Mouse (Mus musculus): ENCODE results near the gene Tceanc2. TPM values are rescaled to one million over a fixed set of nuclear protein-coding genes. Genes with fewer than 3 reads are reported as not detected.
"Not testable (repeated sequence)": the region's sequence is repeated elsewhere in the genome, so short reads cannot be mapped to it uniquely, and the experiment has no call there.

Gene Tceanc2
- polyA plus RNA-seq, 1 experiment from 2014 or later: 20.1 TPM

DNA sequence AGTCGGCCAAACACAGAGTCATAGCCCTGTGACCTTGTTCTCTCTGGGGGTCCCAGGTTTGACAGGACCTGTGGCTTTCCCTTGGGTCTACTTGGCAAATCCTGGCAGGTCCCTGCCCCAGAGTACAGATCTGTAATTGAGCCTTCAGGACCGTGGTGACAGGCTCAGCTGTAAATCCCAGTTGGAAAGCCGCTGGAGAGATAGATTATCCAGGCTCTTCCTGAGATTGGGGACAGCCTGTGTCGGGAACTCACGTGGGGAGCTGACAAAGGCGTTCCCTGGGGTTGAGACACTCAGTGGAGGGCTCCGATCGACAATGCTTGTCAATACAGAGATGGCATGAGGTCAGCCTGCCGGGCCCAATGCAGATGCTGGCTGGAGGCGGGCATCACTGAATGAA lies 52.5 kb downstream of the Tceanc2 start:
- Histone ChIP-seq H3K9me3 (replicated peaks) (no peaks in the 10 kb centered on the region), H3K9ac (no peak overlapping the region), H3K4me1 (replicated peaks) (peaks cover 7% of the 10 kb centered on the region; the same call in 1 of the 2 replicates), H3K27me3 (peaks cover 17% of the 10 kb centered on the region), H3K4me2 (no peak overlapping the region), H3K36me3 (no peaks in the 10 kb centered on the region), H3K4me3 (no peak overlapping the region), H3K27ac (no peak overlapping the region)
- ATAC-seq (replicated peaks; ENCODE audit: insufficient number of reproducible peaks, insufficient read depth, low FRiP score, low read depth): no peak
- WGBS: 39% methylated on average over 10 of the region's 10 CpGs

DNA sequence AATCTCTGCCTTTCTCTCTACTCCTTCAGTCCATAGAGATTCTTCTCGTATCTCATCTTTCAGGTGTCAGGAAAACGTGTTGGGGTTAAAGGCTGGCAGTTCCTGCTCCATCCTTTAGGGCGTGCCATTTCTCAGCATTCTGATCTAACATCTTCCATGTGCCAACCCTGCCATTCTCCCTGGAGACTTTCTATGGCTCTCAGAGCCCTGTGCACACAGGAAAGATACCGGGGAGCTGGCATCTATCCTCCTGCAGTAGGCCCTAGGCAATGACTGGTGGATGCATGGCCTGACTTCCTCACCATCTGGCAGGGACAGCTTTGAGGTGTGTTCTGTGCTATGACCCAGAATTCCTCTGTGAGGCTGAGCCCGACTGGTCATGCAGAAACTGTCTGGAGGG lies 53.8 kb downstream of the Tceanc2 start:
- Histone ChIP-seq H3K27me3 (peaks cover 17% of the 10 kb centered on the region), H3K36me3 (no peaks in the 10 kb centered on the region), H3K9ac (no peak overlapping the region), H3K4me2 (no peak overlapping the region), H3K9me3 (replicated peaks) (no peaks in the 10 kb centered on the region), H3K4me3 (no peak overlapping the region), H3K4me1 (replicated peaks) (no peaks in the 10 kb centered on the region), H3K27ac (no peak overlapping the region)
- ATAC-seq (replicated peaks; ENCODE audit: insufficient number of reproducible peaks, insufficient read depth, low FRiP score, low read depth): no peak
- 59% methylated on average over 5 of the region's 5 CpGs for WGBS

DNA sequence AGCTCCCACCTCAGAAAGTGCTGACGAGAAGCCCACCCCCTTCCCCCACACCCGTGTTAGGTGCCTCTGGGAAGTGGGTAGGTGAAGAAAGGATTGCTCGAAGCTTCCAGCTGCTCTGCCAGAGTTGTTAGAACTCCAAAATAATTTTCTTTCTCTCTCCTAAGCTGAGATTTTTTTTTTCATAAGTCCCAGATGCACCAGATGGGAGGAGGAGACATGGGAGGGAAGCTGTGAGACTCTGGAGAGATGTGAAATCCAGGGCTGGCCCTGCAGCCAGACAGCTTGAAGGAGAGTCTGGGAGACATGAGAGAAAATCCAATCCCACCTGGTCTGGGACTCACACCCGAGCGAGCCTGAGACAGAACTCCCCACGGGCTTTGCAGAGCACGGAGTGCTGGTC lies 54.5 kb downstream of the Tceanc2 start:
- H3K9me3 ChIP-seq (replicated peaks): no peaks in the 10 kb centered on the region
- no peak overlapping the region for H3K9ac ChIP-seq
- no peak overlapping the region for H3K27ac ChIP-seq
- H3K4me3 ChIP-seq: no peak overlapping the region
- no peaks in the 10 kb centered on the region for H3K36me3 ChIP-seq
- no peak for ATAC-seq (replicated peaks; ENCODE audit: insufficient number of reproducible peaks, insufficient read depth, low FRiP score, low read depth)
- H3K4me1 ChIP-seq (replicated peaks): no peaks in the 10 kb centered on the region
- no peak overlapping the region for H3K4me2 ChIP-seq
- 56% methylated on average over 7 of the region's 7 CpGs for WGBS
- H3K27me3 ChIP-seq: peaks cover 17% of the 10 kb centered on the region

DNA sequence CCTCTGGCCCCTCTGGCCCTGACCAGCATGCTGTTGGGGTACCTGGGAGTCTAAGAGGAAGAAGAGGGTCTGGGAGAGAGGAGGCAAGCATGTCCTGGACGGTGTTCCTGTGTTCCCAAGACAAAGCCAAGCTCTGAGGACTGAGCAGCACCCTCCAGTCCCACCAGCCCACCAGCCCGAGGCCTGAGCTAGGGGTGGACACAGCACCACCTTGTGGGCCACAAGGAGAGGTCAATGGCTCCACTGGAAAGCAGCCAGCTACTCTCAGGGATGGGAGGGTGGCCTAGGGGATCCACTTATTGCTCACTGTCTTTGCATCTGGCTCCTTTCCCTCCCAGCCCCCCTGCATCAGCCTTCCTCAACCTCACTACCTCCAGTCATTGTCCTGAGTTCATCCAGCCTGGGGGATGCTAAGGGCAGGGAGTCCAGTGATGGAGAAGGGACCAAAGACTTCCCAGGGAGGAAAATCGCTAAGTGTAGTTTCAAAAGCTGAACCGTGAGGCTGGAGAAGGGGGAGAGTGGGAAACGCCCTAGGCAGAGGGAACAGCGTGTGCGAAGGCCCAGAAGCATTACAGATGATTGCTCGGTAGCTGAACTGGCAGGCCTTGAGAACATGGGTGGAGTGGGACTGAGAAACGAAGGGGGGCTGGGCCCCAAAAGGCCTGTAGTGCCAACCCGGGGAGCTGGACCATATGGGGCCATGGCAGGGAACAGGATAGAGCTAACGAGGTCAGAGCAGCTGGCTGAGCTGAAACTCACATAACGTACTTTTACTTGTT lies 57.6 kb downstream of the Tceanc2 start:
- Histone ChIP-seq H3K4me2 (no peak overlapping the region), H3K9ac (no peak overlapping the region), H3K36me3 (no peaks in the 10 kb centered on the region), H3K27me3 (peaks cover 10% of the 10 kb centered on the region), H3K9me3 (replicated peaks) (no peaks in the 10 kb centered on the region), H3K4me1 (replicated peaks) (no peaks in the 10 kb centered on the region), H3K4me3 (no peak overlapping the region), H3K27ac (no peak overlapping the region)
- ATAC-seq (replicated peaks; ENCODE audit: insufficient number of reproducible peaks, insufficient read depth, low FRiP score, low read depth): 0 out of 2 replicates have a peak, but pooled peaks have one; percentile 33
- WGBS: 60% methylated on average over 12 of the region's 12 CpGs

DNA sequence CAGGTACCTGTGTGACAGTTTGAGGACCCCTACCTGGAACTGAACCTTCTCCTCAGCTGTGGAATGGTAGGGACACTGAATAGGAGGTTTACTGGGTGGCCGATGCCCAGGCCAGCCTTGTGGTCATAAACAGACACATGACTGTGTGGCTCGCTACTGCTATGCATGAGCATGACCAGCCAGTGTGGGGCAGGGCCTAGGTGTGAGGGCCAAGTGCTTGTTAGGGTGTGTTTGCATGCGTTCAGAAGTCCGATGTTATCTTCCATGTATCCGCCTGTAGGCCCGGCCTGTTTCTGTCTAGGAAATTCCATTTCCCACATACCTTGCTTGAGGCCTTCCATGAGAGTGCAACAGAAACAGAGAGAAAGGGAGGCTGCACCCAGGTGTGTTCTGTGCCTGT lies 58.2 kb downstream of the Tceanc2 start:
- Histone ChIP-seq H3K4me1 (replicated peaks) (no peaks in the 10 kb centered on the region), H3K9ac (no peak overlapping the region), H3K36me3 (no peaks in the 10 kb centered on the region), H3K4me2 (no peak overlapping the region), H3K27ac (no peak overlapping the region), H3K4me3 (no peak overlapping the region), H3K9me3 (replicated peaks) (no peaks in the 10 kb centered on the region), H3K27me3 (peaks cover 5% of the 10 kb centered on the region; the same call in 1 of the 2 replicates)
- no peak for ATAC-seq (replicated peaks; ENCODE audit: insufficient number of reproducible peaks, insufficient read depth, low FRiP score, low read depth)
- 78% methylated on average over 6 of the region's 6 CpGs for WGBS

DNA sequence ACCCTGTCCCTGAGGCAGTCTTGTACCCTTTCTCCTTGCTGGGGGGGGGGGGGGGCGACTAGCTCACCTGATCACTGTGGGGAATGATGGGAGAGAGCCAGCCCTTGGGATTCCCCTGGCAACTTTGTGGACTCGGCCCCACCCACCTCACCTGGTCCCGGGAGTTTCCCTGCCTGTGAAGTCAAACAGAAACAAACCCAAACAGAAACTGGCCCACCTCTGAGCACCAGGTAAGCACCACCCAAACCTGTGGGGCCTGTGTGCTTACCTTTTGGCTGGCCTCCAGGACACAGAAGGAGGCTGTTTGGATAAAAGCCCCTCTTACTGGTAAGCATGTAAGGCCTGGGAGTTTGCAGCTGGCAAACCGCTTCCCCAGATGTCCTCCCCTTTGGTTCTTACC lies 59.9 kb downstream of the Tceanc2 start:
- H3K36me3 ChIP-seq: no peaks in the 10 kb centered on the region

DNA sequence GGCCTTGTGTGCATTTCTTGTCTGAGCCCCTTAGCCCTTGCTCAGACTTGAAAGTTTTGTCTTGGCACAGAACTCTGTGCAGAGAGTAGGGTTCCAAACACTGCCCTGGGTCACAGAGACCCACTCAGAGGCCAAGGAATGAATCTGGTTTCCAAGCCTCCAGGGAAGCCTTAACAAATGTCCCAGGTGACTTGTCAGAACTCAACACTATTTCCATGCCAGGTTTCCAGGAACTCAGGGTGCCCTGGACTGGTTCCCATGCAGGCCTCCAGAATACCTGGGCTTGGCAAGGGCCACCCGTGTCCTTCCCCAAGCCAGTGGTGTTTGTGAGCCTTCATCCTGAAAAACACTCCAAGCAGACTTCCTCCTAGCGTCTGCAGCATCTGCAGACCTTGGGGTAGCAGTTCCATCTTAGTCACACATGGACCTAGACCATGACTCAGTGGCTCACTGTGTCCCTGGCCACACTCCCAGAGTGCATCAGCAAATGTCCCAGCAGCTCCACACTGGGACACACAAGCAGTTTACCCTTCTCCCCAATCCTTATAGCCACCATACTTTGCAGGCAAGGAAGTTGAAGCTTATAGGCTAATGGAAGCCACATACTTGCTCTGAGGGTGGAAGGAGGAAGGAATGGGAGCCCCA lies 61.1 kb downstream of the Tceanc2 start:
- Histone ChIP-seq H3K4me1 (replicated peaks) (no peaks in the 10 kb centered on the region), H3K27me3 (no peaks in the 10 kb centered on the region; the same call in 1 of the 2 replicates), H3K4me3 (no peak overlapping the region), H3K36me3 (no peaks in the 10 kb centered on the region), H3K9me3 (replicated peaks) (no peaks in the 10 kb centered on the region), H3K9ac (no peak overlapping the region), H3K27ac (no peak overlapping the region), H3K4me2 (no peak overlapping the region)
- 66% methylated on average over 2 of the region's 2 CpGs for WGBS
- ATAC-seq (replicated peaks; ENCODE audit: insufficient number of reproducible peaks, insufficient read depth, low FRiP score, low read depth): no peak

More for the DNA sequence above, 59.9 kb downstream of the Tceanc2 start:
- Histone ChIP-seq H3K27ac (no peak overlapping the region), H3K4me3 (no peak overlapping the region), H3K27me3 (peaks cover 2% of the 10 kb centered on the region; the same call in 1 of the 2 replicates), H3K4me2 (no peak overlapping the region), H3K9me3 (replicated peaks) (no peaks in the 10 kb centered on the region), H3K9ac (no peak overlapping the region), H3K4me1 (replicated peaks) (no peaks in the 10 kb centered on the region)
- 63% methylated on average over 4 of the region's 4 CpGs for WGBS
- no peak for ATAC-seq (replicated peaks; ENCODE audit: insufficient number of reproducible peaks, insufficient read depth, low FRiP score, low read depth)

DNA sequence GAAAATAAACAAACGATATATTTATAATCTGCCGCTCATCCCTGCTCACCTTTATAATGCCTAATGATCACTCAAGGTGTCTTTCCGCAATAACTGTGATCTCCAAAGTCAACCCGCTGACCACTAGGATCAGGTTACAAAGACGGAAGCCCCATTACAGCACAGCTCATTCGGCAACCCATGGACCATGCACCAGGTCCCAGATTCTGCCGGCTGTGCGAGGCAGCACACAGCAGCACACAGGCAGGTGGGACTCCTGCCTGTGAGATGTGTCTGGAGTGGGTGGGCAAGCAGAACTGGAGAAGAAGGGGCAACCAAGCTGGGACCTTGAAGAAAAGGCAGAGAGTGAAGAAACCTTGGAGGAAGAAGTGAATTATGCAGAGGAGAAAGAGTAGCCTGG lies 64.6 kb downstream of the Tceanc2 start:
- H3K27ac ChIP-seq: no peak overlapping the region
- ATAC-seq (replicated peaks; ENCODE audit: insufficient number of reproducible peaks, insufficient read depth, low FRiP score, low read depth): no peak
- 48% methylated on average over 8 of the region's 8 CpGs for WGBS

DNA sequence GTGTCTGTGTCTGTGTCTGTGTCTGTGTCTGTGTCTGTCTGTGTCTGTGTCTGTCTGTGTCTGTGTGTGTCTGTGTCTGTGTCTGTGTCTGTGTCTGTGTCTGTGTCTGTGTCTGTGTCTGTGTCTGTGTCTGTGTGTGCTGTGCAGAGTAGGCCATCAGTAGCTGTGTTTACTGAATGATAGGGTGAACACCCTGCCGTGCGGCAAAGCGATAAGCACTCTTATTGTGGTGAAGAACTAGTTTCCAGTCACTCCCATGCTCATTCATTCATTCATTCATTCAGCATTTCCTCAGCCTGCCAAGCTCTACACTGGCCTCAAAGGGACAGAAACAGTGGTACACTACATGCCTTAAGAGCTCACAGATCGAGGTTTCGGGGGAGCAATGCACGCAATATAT lies 69.7 kb downstream of the Tceanc2 start:
- H3K4me2 ChIP-seq; H3K27ac ChIP-seq; H3K36me3 ChIP-seq; ATAC-seq (replicated peaks; ENCODE audit: insufficient number of reproducible peaks, insufficient read depth, low FRiP score, low read depth); H3K4me1 ChIP-seq (replicated peaks); H3K27me3 ChIP-seq; H3K4me3 ChIP-seq; H3K9ac ChIP-seq; H3K9me3 ChIP-seq (replicated peaks): not testable (repeated sequence)
- WGBS: 89% methylated on average over 6 of the region's 6 CpGs

More for the DNA sequence above, 64.6 kb downstream of the Tceanc2 start:
- Histone ChIP-seq H3K36me3 (no peaks in the 10 kb centered on the region), H3K4me3 (no peak overlapping the region), H3K27me3 (no peaks in the 10 kb centered on the region; the same call in 1 of the 2 replicates), H3K9ac (no peak overlapping the region), H3K4me2 (no peak overlapping the region), H3K9me3 (replicated peaks) (no peaks in the 10 kb centered on the region), H3K4me1 (replicated peaks) (no peaks in the 10 kb centered on the region)

DNA sequence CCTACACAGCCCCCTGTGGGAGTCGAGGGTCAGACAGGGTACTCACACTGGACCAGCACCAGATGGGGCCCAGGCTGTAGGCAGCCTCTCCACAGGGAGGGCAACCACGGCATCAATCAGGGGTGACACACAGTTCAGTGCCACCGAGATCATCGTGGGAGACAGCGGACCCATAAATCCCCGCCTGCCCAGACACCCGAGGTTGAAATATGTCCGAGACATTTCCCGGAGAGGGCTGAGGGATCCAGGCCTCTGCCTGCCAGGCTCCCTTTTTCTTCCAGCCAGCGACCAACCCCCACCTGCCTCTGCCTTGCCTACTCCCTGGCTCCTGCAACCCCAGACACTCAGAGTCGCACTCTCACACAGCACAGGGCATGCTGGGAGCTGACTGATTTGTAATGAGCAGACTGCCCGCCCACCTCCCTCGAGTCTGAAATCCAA lies 70.6 kb downstream of the Tceanc2 start:
- peaks cover 6% of the 10 kb centered on the region; the same call in 1 of the 2 replicates for H3K4me1 ChIP-seq (replicated peaks)
- H3K4me3 ChIP-seq: no peak overlapping the region
- H3K9ac ChIP-seq: no peak overlapping the region
- no peaks in the 10 kb centered on the region for H3K36me3 ChIP-seq
- H3K4me2 ChIP-seq: peak overlapping the region; percentile 15; the same call in 1 of the 2 replicates
- no peak overlapping the region for H3K27ac ChIP-seq
- ATAC-seq (replicated peaks; ENCODE audit: insufficient number of reproducible peaks, insufficient read depth, low FRiP score, low read depth): no peak
- H3K27me3 ChIP-seq: no peaks in the 10 kb centered on the region
- no peaks in the 10 kb centered on the region for H3K9me3 ChIP-seq (replicated peaks)
- WGBS: 39% methylated on average over 13 of the region's 13 CpGs

DNA sequence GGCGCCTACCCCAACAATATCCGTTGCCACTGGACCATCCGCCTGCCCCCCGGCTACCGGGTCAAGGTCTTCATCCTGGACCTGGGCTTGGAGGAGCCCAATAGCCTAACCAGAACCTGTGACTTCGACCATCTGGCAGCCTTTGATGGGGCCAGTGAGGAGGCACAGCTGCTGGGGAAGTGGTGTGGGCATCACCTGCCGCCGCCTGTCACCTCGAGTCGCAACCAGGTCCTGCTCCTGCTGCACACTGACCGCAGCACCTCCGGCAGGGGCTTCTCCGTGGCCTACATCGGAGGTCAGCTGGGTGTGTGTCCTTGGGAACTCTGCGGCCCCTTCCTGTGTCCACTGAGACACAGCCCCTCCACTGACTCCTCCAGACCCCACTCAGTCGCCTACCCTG lies 72.1 kb downstream of the Tceanc2 start:
- H3K9me3 ChIP-seq (replicated peaks): no peaks in the 10 kb centered on the region
- H3K27ac ChIP-seq: no peak overlapping the region
- no peak overlapping the region for H3K4me3 ChIP-seq
- H3K4me2 ChIP-seq: no peak overlapping the region
- no peak for ATAC-seq (replicated peaks; ENCODE audit: insufficient number of reproducible peaks, insufficient read depth, low FRiP score, low read depth)
- H3K4me1 ChIP-seq (replicated peaks): peaks cover 6% of the 10 kb centered on the region; the same call in 1 of the 2 replicates
- 86% methylated on average over 16 of the region's 16 CpGs for WGBS
- H3K9ac ChIP-seq: no peak overlapping the region
- no peaks in the 10 kb centered on the region for H3K27me3 ChIP-seq
- H3K36me3 ChIP-seq: no peaks in the 10 kb centered on the region
